Mouse (Mus musculus) fibroblast of lung, adult 2 months (primary cell): ENCODE measurements around the gene Muc5ac.

Source experiments
- DNase-seq: peaks from one replicate; pipeline ENCODE4 v3.0.0-alpha.2; 2011; ENCODE audit warnings: low read depth

Muc5ac gene

GRCm38 (mm10) chr7:141835941-141836340, 47.2 kb downstream of the Muc5ac start:
- DNase-seq, result no peak

DNA sequence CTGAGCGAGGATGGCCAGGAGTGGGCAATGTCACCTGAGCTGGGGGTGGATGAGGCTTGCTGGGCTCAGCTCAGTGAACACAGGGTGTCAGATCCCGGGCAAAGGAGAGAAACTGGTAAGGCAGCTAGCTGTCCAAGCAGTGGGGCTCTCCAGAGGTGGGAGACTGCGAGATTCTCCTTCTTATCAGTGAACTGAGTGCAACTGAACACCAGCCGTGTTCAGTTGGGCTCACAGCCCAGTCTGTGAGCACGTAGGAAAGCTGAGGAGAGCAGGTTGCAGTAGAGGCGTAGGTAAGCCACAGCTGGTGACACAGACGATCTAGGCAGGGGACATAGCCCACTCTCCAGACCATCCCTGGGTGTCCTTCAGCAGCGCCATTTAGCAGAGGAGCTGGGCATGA, 47.7 kb downstream of the Muc5ac start:
- no peak for DNase-seq

GRCm38 (mm10) chr7:141838779-141839178, 50.0 kb downstream of the Muc5ac start, which contains the start of gene Muc5b:
Gene Muc5b (plus strand): TSS chr7:141839070.
- DNase-seq, result no peak

DNA sequence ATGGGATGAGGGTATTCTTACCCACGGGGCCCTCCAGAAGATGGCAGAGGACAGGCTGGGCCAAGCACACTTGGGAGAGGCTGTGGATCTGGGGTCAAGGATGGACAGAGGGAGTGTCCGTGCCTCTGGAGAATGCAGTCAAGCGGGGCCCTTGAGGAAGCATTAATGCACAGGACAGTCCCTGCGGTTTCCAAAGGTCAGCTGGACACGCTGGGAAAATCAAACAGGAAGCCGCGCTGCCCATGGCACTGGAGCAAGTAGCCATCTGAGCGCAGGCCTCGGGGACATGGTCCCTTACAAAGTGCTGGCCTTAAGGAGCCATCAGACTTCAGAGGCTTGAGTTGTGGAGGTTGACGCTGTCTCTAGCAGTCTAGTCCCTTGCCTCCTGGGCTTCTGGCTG, 51.6 kb downstream of the Muc5ac start:
- no peak for DNase-seq

- no peak for DNase-seq
These were observed 72.3 kb downstream of the Muc5ac start for GRCm38 (mm10) chr7:141861046-141861445.
